Mouse (Mus musculus) CH12.LX (cell line): ENCODE data around the gene Sh2d1b2. TPM values are rescaled to one million over a fixed set of nuclear protein-coding genes. Genes with fewer than 3 reads are reported as not detected.
A peak's percentile ranks its signal among the peaks of the same experiment; 100 is the strongest.

Experiments used
- DNase-seq: peaks from one replicate; pipeline ENCODE4 v3.0.0-alpha.2; 2013; ENCODE audit errors: extremely low read depth
- H3K27ac ChIP-seq: 2 replicates; pipeline ENCODE4 v1.5.1; 2012; ENCODE audit warnings: low read depth, mild to moderate bottlenecking, control low read depth, moderate library complexity; ENCODE audit not compliant: insufficient read depth
- H3K27me3 ChIP-seq: replicated peaks from 2 replicates; pipeline ENCODE3; 2012; ENCODE audit warnings: inconsistent platforms
- H3K36me3 ChIP-seq, 2 experiments: replicated peaks in 1 of 2; 2 replicates each; pipeline versions ENCODE3 to v1.6.1; 2012; ENCODE audit warnings: inconsistent platforms in 1 of 2, low read length in 1 of 2, mild to moderate bottlenecking in 1 of 2, mixed read lengths in 1 of 2, moderate library complexity in 1 of 2; ENCODE audit not compliant: control insufficient read depth in 1 of 2, insufficient read depth in 1 of 2
- H3K4me1 ChIP-seq, 2 experiments: 2 replicates each; pipeline ENCODE4 v1.6.1; 2012; ENCODE audit warnings: inconsistent platforms in 1 of 2, moderate library complexity in 1 of 2; ENCODE audit not compliant: insufficient read depth in 2 of 2, control insufficient read depth in 1 of 2
- H3K4me2 ChIP-seq: 2 replicates; pipeline ENCODE4 v1.6.1; 2012; ENCODE audit warnings: low read depth, mild to moderate bottlenecking, control low read depth; ENCODE audit not compliant: poor library complexity, insufficient read depth, severe bottlenecking
- H3K4me3 ChIP-seq, 3 experiments: fragments of 150-350 bp in 1 of 3; sonication (generic) in 1 of 3; replicated peaks in 1 of 3; 2 replicates each; pipeline versions ENCODE3 to v1.5.1; 2011 to 2012; ENCODE audit warnings: low read depth in 2 of 3, low read length in 2 of 3, mild to moderate bottlenecking in 2 of 3, moderate library complexity in 2 of 3, control low read depth in 1 of 3, improper control_type of control experiment in 1 of 3, inconsistent platforms in 1 of 3, mixed read lengths in 1 of 3; ENCODE audit not compliant: poor library complexity in 1 of 3
- H3K79me2 ChIP-seq: replicated peaks from 2 replicates; pipeline ENCODE4 v1.6.1; 2012; ENCODE audit warnings: mild to moderate bottlenecking, moderate library complexity; ENCODE audit not compliant: control insufficient read depth, poor library complexity, insufficient read depth, severe bottlenecking; ENCODE audit errors: extremely low read depth
- H3K9ac ChIP-seq: 2 replicates; pipeline ENCODE4 v1.6.1; 2012; ENCODE audit warnings: low read depth, mild to moderate bottlenecking, control low read depth, moderate library complexity; ENCODE audit not compliant: insufficient read depth
- H3K9me3 ChIP-seq: replicated peaks from 2 replicates; pipeline ENCODE3; 2012; ENCODE audit warnings: low read length, inconsistent platforms, mixed read lengths
- BHLHE40 ChIP-seq: IDR thresholded peaks from 2 replicates; pipeline ENCODE4 v1.6.1; 2011; ENCODE audit warnings: mild to moderate bottlenecking, low read depth, low read length, improper control_type of control experiment
- CHD1 ChIP-seq: IDR thresholded peaks from 2 replicates; pipeline ENCODE4 v1.6.1; 2012; ENCODE audit warnings: low read depth, low read length, improper control_type of control experiment, inconsistent platforms
- ELF1 ChIP-seq: IDR thresholded peaks from 2 replicates; pipeline ENCODE4 v1.6.1; 2014; ENCODE audit warnings: low read depth, mild to moderate bottlenecking, inconsistent platforms, low read length, improper control_type of control experiment
- EP300 ChIP-seq: IDR thresholded peaks from 2 replicates; pipeline ENCODE4 v1.6.1; 2011; ENCODE audit warnings: low read length, improper control_type of control experiment
- ETS1 ChIP-seq: conservative IDR thresholded peaks from 2 replicates; pipeline ENCODE4 v1.6.1; 2012; ENCODE audit warnings: low read depth, mild to moderate bottlenecking, inconsistent platforms, low read length, improper control_type of control experiment, moderate library complexity
- GABPA ChIP-seq: IDR thresholded peaks from 2 replicates; pipeline ENCODE4 v1.6.1; 2012; ENCODE audit warnings: low read depth, low read length, improper control_type of control experiment, inconsistent platforms; ENCODE audit not compliant: insufficient replicate concordance
- HCFC1 ChIP-seq: IDR thresholded peaks from 2 replicates; pipeline ENCODE4 v1.6.1; 2012; ENCODE audit warnings: low read depth, mild to moderate bottlenecking, inconsistent platforms, low read length, improper control_type of control experiment
- JUN ChIP-seq: IDR thresholded peaks from 2 replicates; pipeline ENCODE4 v1.6.1; 2011; ENCODE audit warnings: low read depth, mild to moderate bottlenecking, low read length, improper control_type of control experiment, moderate library complexity; ENCODE audit not compliant: insufficient read depth
- MAX ChIP-seq: IDR thresholded peaks from 2 replicates; pipeline ENCODE4 v1.6.1; 2011; ENCODE audit warnings: low read length, improper control_type of control experiment
- MEF2A ChIP-seq: IDR thresholded peaks from 2 replicates; pipeline ENCODE4 v1.6.1; 2014; ENCODE audit warnings: low read depth, mild to moderate bottlenecking, inconsistent platforms, low read length, improper control_type of control experiment, borderline replicate concordance
- MXI1 ChIP-seq: IDR thresholded peaks from 2 replicates; pipeline ENCODE4 v1.6.1; 2011; ENCODE audit warnings: mild to moderate bottlenecking, low read depth, low read length, improper control_type of control experiment
- MYC ChIP-seq: IDR thresholded peaks from 2 replicates; pipeline ENCODE4 v1.6.1; 2011; ENCODE audit warnings: low read depth, mild to moderate bottlenecking, improper control_type of control experiment, low read length
- NRF1 ChIP-seq: IDR thresholded peaks from 2 replicates; pipeline ENCODE4 v1.6.1; 2014; ENCODE audit warnings: low read depth, mild to moderate bottlenecking, inconsistent platforms, low read length, improper control_type of control experiment, moderate library complexity
- PAX5 ChIP-seq: IDR thresholded peaks from 2 replicates; pipeline ENCODE4 v1.6.1; 2012; ENCODE audit warnings: low read length, inconsistent platforms, mixed read lengths
- POLR2A ChIP-seq: IDR thresholded peaks from 2 replicates; pipeline ENCODE4 v1.6.1; 2011; ENCODE audit warnings: low read depth, mild to moderate bottlenecking, improper control_type of control experiment, low read length
- RAD21 ChIP-seq: IDR thresholded peaks from 2 replicates; pipeline ENCODE4 v1.6.1; 2011; ENCODE audit warnings: low read depth, mild to moderate bottlenecking, low read length, improper control_type of control experiment, moderate library complexity
- SIN3A ChIP-seq: IDR thresholded peaks from 2 replicates; pipeline ENCODE4 v1.6.1; 2012; ENCODE audit warnings: low read length, improper control_type of control experiment, inconsistent platforms
- SMC3 ChIP-seq: IDR thresholded peaks from 2 replicates; pipeline ENCODE4 v1.6.1; 2011; ENCODE audit warnings: low read depth, low read length, improper control_type of control experiment
- TBP ChIP-seq: conservative IDR thresholded peaks from 2 replicates; pipeline ENCODE4 v1.6.1; 2011; ENCODE audit warnings: low read depth, low read length, improper control_type of control experiment
- USF2 ChIP-seq: conservative IDR thresholded peaks from 2 replicates; pipeline ENCODE4 v1.6.1; 2011; ENCODE audit warnings: low read depth, low read length, improper control_type of control experiment
- ZC3H11A ChIP-seq: IDR thresholded peaks from 2 replicates; pipeline ENCODE4 v1.6.1; 2012; ENCODE audit warnings: low read depth, mild to moderate bottlenecking, inconsistent platforms, low read length, improper control_type of control experiment
- ZMIZ1 ChIP-seq: IDR thresholded peaks from 2 replicates; pipeline ENCODE4 v1.6.1; 2012; ENCODE audit warnings: low read depth, mild to moderate bottlenecking, inconsistent platforms, low read length, improper control_type of control experiment
- ZNF384 ChIP-seq: IDR thresholded peaks from 2 replicates; pipeline ENCODE4 v1.6.1; 2012; ENCODE audit warnings: low read depth, low read length, improper control_type of control experiment, inconsistent platforms
- dilution Hi-C: fragments of 300-500 bp; cut with MboI; formaldehyde crosslinking; loops from 2 replicates; pipeline ENCODE4 v1.14.3; 2020; ENCODE audit warnings: low sequenced_read_pairs; ENCODE audit not compliant: extremely low pct_unique_long_range_greater_than_20kb, extremely low pct_ligation_motif_present
- in situ Hi-C: fragments of 300-500 bp; cut with MboI; formaldehyde crosslinking; loops from 3 replicates; pipeline ENCODE4 v1.14.3; 2019; ENCODE audit warnings: low sequenced_read_pairs, low pct_ligation_motif_present, low pct_unique_long_range_greater_than_20kb, mixed read lengths
- polyA plus RNA-seq: library from polyadenylated mRNA; unstranded; fragments of >175 nt; gene quantifications from 2 replicates; pipeline ENCODE4 v1.2.1, GENCODE M21; 2012; ENCODE audit warnings: low read depth; ENCODE audit not compliant: insufficient read length
- total RNA-seq, 2 experiments: library from RNA; depleted of rRNA; stranded (reverse); fragments of 300-350 nt in 1 of 2; fragments of >200 nt in 1 of 2; gene quantifications; 2 replicates each; pipeline ENCODE4 v1.2.3; 2012 to 2014

Sh2d1b2 gene
- total and polyA plus RNA-seq, 3 experiments, result 0.47 to 1.1 TPM; not detected in 1

- Histone ChIP-seq H3K4me1 (peaks cover 10 to 19% of the 10 kb centered on the region in 2 experiments), H3K9me3 (peaks cover 3% of the 10 kb centered on the region), H3K79me2 (no peaks in the 10 kb centered on the region), H3K27ac (no peak overlapping the region), H3K4me3 (no peak overlapping the region), H3K4me2 (no peak overlapping the region), H3K27me3 (no peaks in the 10 kb centered on the region), H3K36me3 (no peaks in the 10 kb centered on the region), H3K9ac (no peak overlapping the region)
- TF ChIP-seq MXI1 (no peak), MEF2A (no peak), GABPA (no peak), ZC3H11A (no peak), HCFC1 (no peak), JUN (no peak), MYC (no peak), USF2 (no peak), ZNF384 (no peak), TBP (no peak), RAD21 (no peak), NRF1 (no peak), SIN3A (no peak)
- in situ Hi-C loops (no loop called here), dilution Hi-C loops (no loop called here)
- DNase-seq, result no peak
Measured at GRCm38 (mm10) chr1:170270281-170270680, 37.7 kb downstream of the Sh2d1b2 start.

GRCm38 (mm10) chr1:170270696-170271095 lies 38.1 kb downstream of the Sh2d1b2 start:
- in situ Hi-C loops (no loop called here), dilution Hi-C loops (no loop called here)
- Histone ChIP-seq H3K4me2 (peak overlapping the region; percentile 31), H3K27ac (no peak overlapping the region), H3K27me3 (no peaks in the 10 kb centered on the region), H3K36me3 (no peaks in the 10 kb centered on the region), H3K4me1 (peaks cover 10 to 19% of the 10 kb centered on the region in 2 experiments), H3K9ac (no peak overlapping the region), H3K9me3 (peaks cover 6% of the 10 kb centered on the region), H3K4me3 (no peak overlapping the region), H3K79me2 (no peaks in the 10 kb centered on the region)
- peak; percentile 53 for DNase-seq
- no peak for TF ChIP-seq CHD1
- no peak for TF ChIP-seq ELF1
- TF ChIP-seq SMC3, result no peak
- no peak for TF ChIP-seq TBP
- peak; percentile 44 for TF ChIP-seq ETS1
- no peak for TF ChIP-seq GABPA
- TF ChIP-seq BHLHE40, result peak; percentile 92
- no peak for TF ChIP-seq POLR2A
- 0 out of 2 replicates have a peak, but pooled peaks have one; percentile 46 for TF ChIP-seq EP300
- no peak for TF ChIP-seq ZMIZ1
- TF ChIP-seq HCFC1, result no peak
- no peak for TF ChIP-seq MEF2A
- no peak for TF ChIP-seq PAX5
- TF ChIP-seq ZNF384, result no peak
- TF ChIP-seq MXI1, result peak; percentile 44; the same call in 1 of the 2 replicates
- peak; percentile 81 for TF ChIP-seq MYC
- TF ChIP-seq MAX, result peak; percentile 77
